Mouse (Mus musculus): Measurements from ENCODE around the gene Armt1. TPM values are rescaled to one million over a fixed set of nuclear protein-coding genes. Genes with fewer than 3 reads are reported as not detected.

The Armt1 gene
- polyA plus RNA-seq, 1 experiment from 2014 or later = 19.4 TPM

GRCm38 (mm10) chr10:4456409-4456808 is 24.1 kb downstream of the Armt1 start:
- ATAC-seq (ENCODE audit: low read depth) = 0 out of 2 replicates have a peak, but pooled peaks have one; percentile 40
- Histone ChIP-seq H3K9ac (no peak overlapping the region), H3K27ac (no peak overlapping the region), H3K27me3 (no peaks in the 10 kb centered on the region), H3K4me3 (replicated peaks) (no peak overlapping the region), H3K9me3 (replicated peaks) (no peaks in the 10 kb centered on the region), H3K4me1 (replicated peaks) (no peaks in the 10 kb centered on the region), H3K36me3 (peaks cover 34% of the 10 kb centered on the region), H3K4me2 (no peak overlapping the region)
- no peak for DNase-seq
- WGBS (ENCODE audit: insufficient replicate concordance) = 17% methylated on average over 4 of the region's 4 CpGs

- Histone ChIP-seq H3K27ac (no peak overlapping the region), H3K4me3 (replicated peaks) (no peak overlapping the region), H3K9me3 (replicated peaks) (no peaks in the 10 kb centered on the region), H3K4me2 (no peak overlapping the region), H3K36me3 (peaks cover 5% of the 10 kb centered on the region), H3K4me1 (replicated peaks) (no peaks in the 10 kb centered on the region), H3K9ac (no peak overlapping the region), H3K27me3 (no peaks in the 10 kb centered on the region)
- WGBS (ENCODE audit: insufficient replicate concordance) = 74% methylated on average over 2 of the region's 2 CpGs
- ATAC-seq (ENCODE audit: low read depth) = peak; percentile 83
- DNase-seq = no peak
Measured at GRCm38 (mm10) chr10:4460201-4460600, 27.9 kb downstream of the Armt1 start.

GRCm38 (mm10) chr10:4465799-4466198 is 33.5 kb downstream of the Armt1 start:
- ATAC-seq (ENCODE audit: low read depth) (no peak), DNase-seq (no peak)

GRCm38 (mm10) chr10:4469406-4469805 is 37.1 kb downstream of the Armt1 start:
- Histone ChIP-seq H3K9ac (no peak overlapping the region), H3K4me1 (replicated peaks) (no peaks in the 10 kb centered on the region), H3K27me3 (no peaks in the 10 kb centered on the region), H3K36me3 (no peaks in the 10 kb centered on the region), H3K27ac (no peak overlapping the region), H3K9me3 (replicated peaks) (no peaks in the 10 kb centered on the region), H3K4me2 (no peak overlapping the region), H3K4me3 (replicated peaks) (no peak overlapping the region)
- WGBS (ENCODE audit: insufficient replicate concordance) = 54% methylated on average over 3 of the region's 3 CpGs
- no peak for DNase-seq
- ATAC-seq (ENCODE audit: low read depth) = no peak

More at GRCm38 (mm10) chr10:4465799-4466198, 33.5 kb downstream of the Armt1 start:
- no peaks in the 10 kb centered on the region for H3K36me3 ChIP-seq
- no peak overlapping the region for H3K27ac ChIP-seq
- H3K9me3 ChIP-seq (replicated peaks) = no peaks in the 10 kb centered on the region
- 69% methylated on average over 7 of the region's 7 CpGs for WGBS (ENCODE audit: insufficient replicate concordance)
- H3K9ac ChIP-seq = no peak overlapping the region
- H3K4me2 ChIP-seq = no peak overlapping the region
- no peaks in the 10 kb centered on the region for H3K4me1 ChIP-seq (replicated peaks)
- H3K4me3 ChIP-seq (replicated peaks) = no peak overlapping the region
- H3K27me3 ChIP-seq = no peaks in the 10 kb centered on the region

- no peak for ATAC-seq (ENCODE audit: low read depth)
Measured at GRCm38 (mm10) chr10:4473591-4473993, 41.3 kb downstream of the Armt1 start.

GRCm38 (mm10) chr10:4475431-4475830 is 43.2 kb downstream of the Armt1 start:
- WGBS (ENCODE audit: insufficient replicate concordance) = 85% methylated on average over 3 of the region's 3 CpGs
- DNase-seq (no peak), ATAC-seq (ENCODE audit: low read depth) (no peak)
- Histone ChIP-seq H3K27me3 (no peaks in the 10 kb centered on the region), H3K27ac (no peak overlapping the region), H3K36me3 (no peaks in the 10 kb centered on the region), H3K4me3 (replicated peaks) (no peak overlapping the region), H3K4me1 (replicated peaks) (no peaks in the 10 kb centered on the region), H3K4me2 (no peak overlapping the region), H3K9ac (no peak overlapping the region), H3K9me3 (replicated peaks) (no peaks in the 10 kb centered on the region)

More at GRCm38 (mm10) chr10:4473591-4473993, 41.3 kb downstream of the Armt1 start:
- Histone ChIP-seq H3K27me3 (no peaks in the 10 kb centered on the region), H3K9me3 (replicated peaks) (no peaks in the 10 kb centered on the region), H3K4me3 (replicated peaks) (no peak overlapping the region), H3K9ac (no peak overlapping the region), H3K27ac (no peak overlapping the region), H3K4me2 (no peak overlapping the region), H3K36me3 (no peaks in the 10 kb centered on the region), H3K4me1 (replicated peaks) (no peaks in the 10 kb centered on the region)
- no peak for DNase-seq
- 78% methylated on average over 11 of the region's 11 CpGs for WGBS (ENCODE audit: insufficient replicate concordance)

DNA sequence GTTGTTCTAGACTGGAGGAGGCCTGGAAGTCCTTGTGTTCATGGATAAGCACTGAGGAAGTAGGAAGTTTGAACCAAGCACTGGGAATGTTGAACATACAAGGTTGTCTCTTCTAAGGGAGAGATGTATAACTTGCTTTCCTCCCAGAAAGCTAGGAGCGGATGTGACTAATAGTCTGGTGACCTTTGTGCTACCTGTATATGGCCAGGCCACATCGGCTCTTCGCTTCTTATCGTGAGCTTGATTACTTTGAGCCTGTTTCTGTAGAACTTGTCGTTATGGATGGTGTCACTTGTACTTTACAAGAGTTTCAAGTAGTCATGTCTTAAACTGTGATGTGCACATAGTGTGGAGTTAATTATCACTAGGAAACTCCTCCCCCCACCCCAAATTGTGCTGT is 44.3 kb downstream of the Armt1 start:
- Histone ChIP-seq H3K4me2 (no peak overlapping the region), H3K4me3 (replicated peaks) (no peak overlapping the region), H3K27ac (no peak overlapping the region), H3K27me3 (no peaks in the 10 kb centered on the region), H3K9me3 (replicated peaks) (no peaks in the 10 kb centered on the region), H3K9ac (no peak overlapping the region), H3K4me1 (replicated peaks) (no peaks in the 10 kb centered on the region), H3K36me3 (no peaks in the 10 kb centered on the region)
- DNase-seq = no peak
- no peak for ATAC-seq (ENCODE audit: low read depth)
- WGBS (ENCODE audit: insufficient replicate concordance) = 81% methylated on average over 5 of the region's 5 CpGs

DNA sequence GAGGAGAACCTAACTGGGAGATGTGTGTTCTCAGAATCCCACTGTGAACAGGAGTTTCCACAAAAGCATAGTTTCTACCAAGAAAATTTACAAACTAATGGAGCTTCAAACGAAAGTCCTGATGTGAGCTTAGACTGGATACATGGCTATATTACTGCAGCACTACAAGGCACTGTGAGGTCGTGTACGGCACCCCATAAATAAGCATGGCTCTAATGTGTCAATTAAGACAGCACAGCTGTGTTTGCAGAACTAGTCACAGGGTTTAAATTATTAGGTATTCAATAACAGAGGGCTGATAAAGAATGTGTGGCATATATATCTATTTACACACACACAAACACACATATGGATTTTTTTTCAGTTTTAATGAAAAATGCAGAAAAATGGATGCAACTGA is 48.7 kb downstream of the Armt1 start:
- no peaks in the 10 kb centered on the region for H3K9me3 ChIP-seq (replicated peaks)
- H3K27me3 ChIP-seq = no peaks in the 10 kb centered on the region
- no peak overlapping the region for H3K4me3 ChIP-seq (replicated peaks)
- no peaks in the 10 kb centered on the region for H3K36me3 ChIP-seq
- no peak overlapping the region for H3K27ac ChIP-seq
- no peaks in the 10 kb centered on the region for H3K4me1 ChIP-seq (replicated peaks)
- DNase-seq = no peak
- 66% methylated on average over 3 of the region's 3 CpGs for WGBS (ENCODE audit: insufficient replicate concordance)
- H3K4me2 ChIP-seq = no peak overlapping the region
- H3K9ac ChIP-seq = no peak overlapping the region
- ATAC-seq (ENCODE audit: low read depth) = no peak

GRCm38 (mm10) chr10:4481695-4482094 is 49.4 kb downstream of the Armt1 start:
- no peak overlapping the region for H3K27ac ChIP-seq
- ATAC-seq (ENCODE audit: low read depth) (no peak), DNase-seq (no peak)
- H3K36me3 ChIP-seq = no peaks in the 10 kb centered on the region
- H3K4me2 ChIP-seq = no peak overlapping the region
- H3K27me3 ChIP-seq = no peaks in the 10 kb centered on the region
- no peaks in the 10 kb centered on the region for H3K4me1 ChIP-seq (replicated peaks)
- no peak overlapping the region for H3K9ac ChIP-seq
- H3K9me3 ChIP-seq (replicated peaks) = no peaks in the 10 kb centered on the region
- WGBS (ENCODE audit: insufficient replicate concordance) = 58% methylated on average over 8 of the region's 8 CpGs
- H3K4me3 ChIP-seq (replicated peaks) = no peak overlapping the region

DNA sequence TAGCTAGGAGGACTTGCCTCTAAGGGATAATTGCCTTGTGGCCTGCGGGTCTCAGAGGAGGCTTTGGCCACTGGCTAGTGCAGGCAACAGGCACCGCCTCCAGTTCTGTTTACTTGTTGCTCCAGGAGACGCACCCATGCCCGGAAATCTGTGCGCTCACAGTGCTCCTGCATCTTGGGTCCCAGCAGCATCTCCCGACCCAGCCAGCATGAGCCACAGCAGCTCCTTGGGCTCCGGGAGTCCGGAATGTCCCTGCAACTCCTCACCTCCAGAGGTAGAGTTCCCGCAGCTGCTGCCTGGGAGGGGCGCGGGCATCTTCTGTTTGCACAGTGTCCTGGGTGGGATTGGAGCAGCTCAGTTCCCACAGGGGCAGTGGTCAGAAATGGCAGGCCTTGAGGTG is 50.1 kb downstream of the Armt1 start, which contains the start of gene Ccdc170:
TSS of gene Ccdc170 (plus strand) at position 148 of the 400 bp plus-strand sequence.
- H3K4me3 ChIP-seq (replicated peaks) = no peak within 1 kb of the TSS
- H3K36me3 ChIP-seq = no peaks in the 10 kb centered on the region
- H3K4me2 ChIP-seq = no peak within 1 kb of the TSS
- no peak within 1 kb of the TSS for H3K9ac ChIP-seq
- no peak for DNase-seq
- H3K27me3 ChIP-seq = no peaks in the 10 kb centered on the region
- WGBS (ENCODE audit: insufficient replicate concordance) = 58% methylated on average over 11 of the region's 11 CpGs
- H3K27ac ChIP-seq = no peak within 1 kb of the TSS
- H3K4me1 ChIP-seq (replicated peaks) = no peaks in the 10 kb centered on the region
- no peaks in the 10 kb centered on the region for H3K9me3 ChIP-seq (replicated peaks)
- ATAC-seq (ENCODE audit: low read depth) = no peak

- no peak overlapping the region for H3K27ac ChIP-seq
- no peak overlapping the region for H3K9ac ChIP-seq
- no peaks in the 10 kb centered on the region for H3K36me3 ChIP-seq
- DNase-seq = no peak
- H3K4me1 ChIP-seq (replicated peaks) = no peaks in the 10 kb centered on the region
- ATAC-seq (ENCODE audit: low read depth) = no peak
- whole genome bisulfite sequencing (ENCODE audit: insufficient replicate concordance) = 59% methylated on average over 1 of the region's 1 CpGs
- no peak overlapping the region for H3K4me3 ChIP-seq (replicated peaks)
- H3K9me3 ChIP-seq (replicated peaks) = no peaks in the 10 kb centered on the region
- no peaks in the 10 kb centered on the region for H3K27me3 ChIP-seq
- H3K4me2 ChIP-seq = no peak overlapping the region
Measured at GRCm38 (mm10) chr10:4483848-4484247, 51.6 kb downstream of the Armt1 start.

DNA sequence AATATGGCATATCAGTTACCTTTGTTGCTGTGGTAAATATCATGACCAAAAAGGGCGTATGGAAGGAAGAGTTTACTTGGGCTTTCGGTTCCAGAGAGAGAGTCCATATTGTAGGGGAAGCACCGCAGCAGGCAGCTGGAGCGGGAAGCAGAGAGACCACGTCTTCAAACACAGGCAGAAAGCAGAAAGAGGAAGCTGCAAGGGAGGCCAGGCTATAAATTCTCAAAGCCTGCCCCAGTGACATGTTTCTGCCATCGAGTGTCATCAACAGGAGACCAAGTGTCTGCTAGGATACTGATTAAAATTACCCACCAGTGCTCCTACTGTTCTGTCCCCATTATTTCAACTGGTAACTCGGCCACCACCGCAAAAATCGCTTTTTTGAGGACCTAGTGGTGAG is 52.7 kb downstream of the Armt1 start:
- DNase-seq (no peak), ATAC-seq (ENCODE audit: low read depth) (no peak)
- Histone ChIP-seq H3K4me1 (replicated peaks) (peaks cover 2% of the 10 kb centered on the region), H3K4me3 (replicated peaks) (no peak overlapping the region), H3K4me2 (no peak overlapping the region), H3K27me3 (no peaks in the 10 kb centered on the region), H3K36me3 (no peaks in the 10 kb centered on the region), H3K27ac (no peak overlapping the region), H3K9ac (no peak overlapping the region), H3K9me3 (replicated peaks) (no peaks in the 10 kb centered on the region)
- 40% methylated on average over 9 of the region's 9 CpGs for WGBS (ENCODE audit: insufficient replicate concordance)

Measured in liver, embryonic 13.5 days (tissue).